Mouse (Mus musculus) cerebellum, postnatal 4 days (tissue): ENCODE data around the gene Fgfr2.

Experiments
- DNase-seq, 2 experiments: peaks; one replicate each; pipeline ENCODE4 v3.0.0; 2022; ENCODE audit warnings: low spot score in 2 of 2, mixed read lengths in 1 of 2

Gene Fgfr2

DNA sequence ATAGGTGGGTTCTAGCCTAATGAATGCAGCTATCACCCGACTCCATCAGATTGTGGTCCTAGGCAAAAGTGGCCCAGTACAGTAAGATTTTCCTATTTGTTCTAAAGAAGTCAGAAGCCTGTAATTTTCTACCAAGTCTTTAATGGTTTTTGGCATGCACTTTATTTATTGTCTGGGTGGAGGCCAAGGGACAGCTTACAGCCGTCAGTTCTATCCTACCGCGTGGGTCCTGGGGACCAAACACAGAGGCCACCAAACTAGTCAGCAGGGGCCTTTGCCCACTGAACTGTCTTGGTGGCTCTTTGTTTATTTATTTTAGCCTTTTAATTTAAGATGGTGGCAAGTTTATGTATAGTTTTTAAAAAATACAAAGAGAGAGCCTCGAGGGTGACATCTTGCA, 2544.5 kb downstream of the Fgfr2 start:
- no peak for DNase-seq

DNA sequence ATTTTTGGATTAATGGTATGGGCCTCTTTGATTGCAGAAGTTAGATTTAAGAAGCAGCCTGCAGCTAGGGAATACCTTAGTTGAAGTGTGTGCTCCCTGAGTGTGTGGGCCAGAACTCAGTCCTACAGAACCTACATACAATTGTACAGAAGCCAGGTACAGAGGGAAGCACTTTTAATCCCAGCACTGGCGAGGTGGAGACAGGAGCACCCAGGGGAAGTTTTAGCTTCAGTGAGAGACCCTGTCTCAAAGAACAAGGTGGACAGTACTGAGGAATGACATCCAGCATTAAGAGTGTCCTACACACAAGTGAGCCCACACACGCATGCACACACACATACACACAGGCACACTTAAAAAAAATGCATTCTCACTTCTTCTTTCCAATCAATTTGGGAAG, 2545.1 kb downstream of the Fgfr2 start:
- no peak for DNase-seq

DNA sequence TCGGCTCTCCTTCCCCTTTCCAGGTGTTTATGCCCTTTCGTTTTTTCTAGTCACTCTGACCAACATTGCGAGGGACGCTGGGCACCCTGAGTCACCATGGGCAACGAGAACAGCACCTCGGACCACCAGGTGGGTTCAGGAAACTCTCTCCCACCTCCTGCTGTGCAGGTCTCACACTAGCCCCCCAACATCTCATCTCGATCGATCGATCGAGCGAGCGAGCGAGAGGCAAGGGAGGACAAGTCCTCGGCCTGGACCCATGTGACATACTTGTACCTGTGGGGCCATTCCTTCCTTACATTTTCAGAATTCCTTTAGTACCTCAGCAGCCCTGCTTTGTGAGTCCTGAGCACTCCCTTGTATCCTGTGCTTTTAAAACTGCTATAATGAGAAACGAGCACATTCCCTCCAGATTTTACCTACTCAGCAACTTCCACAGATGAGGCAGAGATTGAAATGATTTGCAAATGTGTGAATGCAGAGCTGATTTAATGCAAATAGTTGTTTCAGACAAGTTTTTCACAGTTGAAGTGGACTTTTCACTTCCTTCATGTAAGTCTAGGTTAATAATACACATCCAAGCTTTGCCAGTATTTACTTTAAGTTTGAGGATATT, 2545.7 kb downstream of the Fgfr2 start, which contains the start of gene Tacc2:
TSS of gene Tacc2 (plus strand) at position 51 of the 616 bp plus-strand sequence.
- DNase-seq = no peak

- no peak for DNase-seq
Observed at GRCm38 (mm10) chr7:130576981-130577380, 2546.2 kb downstream of the Fgfr2 start.

DNA sequence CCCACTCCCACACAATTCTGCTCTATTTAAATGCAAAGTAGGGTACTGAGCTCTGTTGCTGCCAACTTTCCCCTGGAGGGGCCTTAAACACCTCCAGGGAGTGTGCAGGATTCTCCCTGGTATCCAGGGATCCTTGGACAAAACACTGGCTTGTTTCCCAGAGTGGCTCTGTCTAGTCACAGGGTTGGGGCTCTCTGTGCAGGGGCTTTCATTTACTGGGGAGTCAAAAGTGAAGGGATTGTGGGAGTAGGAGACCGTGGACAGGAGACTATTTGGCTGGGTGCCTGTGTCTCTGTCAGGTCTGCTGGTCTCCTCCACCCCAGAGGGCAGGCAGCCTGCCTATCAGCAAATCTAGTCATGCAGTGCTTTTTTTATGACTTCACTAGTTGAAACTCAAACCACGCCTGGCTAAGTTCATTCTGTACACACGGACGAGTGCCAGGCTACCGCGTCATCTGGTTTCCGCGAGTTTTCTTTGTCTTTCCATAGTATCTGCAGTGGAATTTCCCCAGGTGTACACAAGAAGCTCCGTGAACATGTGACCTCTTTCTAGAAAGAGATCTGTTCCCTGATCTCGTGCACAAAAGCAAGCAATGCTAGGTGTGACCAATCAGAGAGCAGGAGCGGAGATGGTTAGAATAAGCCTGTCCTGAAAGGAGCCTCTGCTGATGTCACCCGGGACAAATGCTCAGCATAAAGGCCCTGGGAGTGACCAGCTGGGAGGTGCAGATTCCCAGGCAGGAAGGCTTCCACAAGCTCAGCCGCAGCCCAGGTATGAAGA, 2548.7 kb downstream of the Fgfr2 start:
- DNase-seq = no peak

DNA sequence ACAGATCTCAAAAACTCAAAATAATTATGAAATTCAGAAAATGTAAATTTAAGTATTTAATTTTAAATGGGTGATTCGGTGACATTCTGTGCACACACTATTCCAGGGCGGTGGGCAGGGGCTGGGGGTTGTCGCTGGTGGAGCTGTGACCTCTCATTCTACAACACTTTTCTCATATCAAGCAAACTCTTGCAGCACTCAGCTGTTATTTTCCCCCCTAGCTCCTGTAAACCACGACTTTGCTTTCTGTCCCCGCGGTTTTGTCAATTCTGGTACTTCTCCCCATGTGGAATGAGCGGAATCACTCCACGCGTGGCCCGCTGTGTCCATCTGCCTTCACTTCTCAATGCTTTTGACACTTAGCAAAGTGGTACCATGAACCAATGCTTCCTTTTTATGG, 2549.4 kb downstream of the Fgfr2 start:
- DNase-seq = no peak

DNA sequence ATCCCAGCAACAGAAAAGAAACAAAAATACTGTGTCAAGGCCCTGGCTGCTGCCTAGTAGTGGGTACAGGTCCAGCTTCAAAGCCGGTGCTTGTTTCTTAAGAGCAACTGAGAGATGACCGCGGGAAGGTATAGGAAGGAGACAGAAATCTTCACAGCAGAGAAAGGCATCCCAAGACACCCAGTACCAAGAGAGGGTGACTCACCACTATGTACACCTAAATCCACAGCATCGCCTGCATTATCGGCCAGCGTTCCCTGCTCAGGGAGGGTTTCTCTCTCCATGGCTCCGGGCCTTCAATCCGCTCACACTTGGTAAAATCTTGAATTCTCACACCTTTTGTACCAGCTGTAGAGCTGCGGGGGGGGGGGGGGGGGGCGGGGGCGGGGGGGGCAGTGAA, 2550.3 kb downstream of the Fgfr2 start, which contains the start of gene Nsmce4a:
TSS of gene Nsmce4a (minus strand) at position 298 of the 400 bp plus-strand sequence.
- no peak for DNase-seq

DNA sequence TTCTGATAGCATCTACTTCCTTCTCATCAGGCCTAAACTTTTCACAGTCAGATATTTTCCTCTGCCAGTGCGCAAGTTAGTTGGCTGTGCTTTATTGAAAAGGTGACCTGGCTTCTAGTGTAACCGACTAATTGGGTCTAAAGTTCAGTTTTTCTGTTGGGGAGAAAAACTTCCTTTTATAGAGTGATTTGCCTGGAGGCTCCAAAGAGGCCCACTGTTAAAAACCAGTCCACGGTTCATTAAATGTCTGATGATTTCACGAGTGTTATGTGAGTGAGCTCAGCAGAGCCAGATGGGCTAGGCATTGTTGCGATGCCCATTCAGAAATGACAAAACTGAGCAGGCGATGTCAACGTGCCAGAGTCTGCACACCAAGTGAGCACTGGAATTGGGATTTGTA, 2552.7 kb downstream of the Fgfr2 start:
- no peak for DNase-seq

DNA sequence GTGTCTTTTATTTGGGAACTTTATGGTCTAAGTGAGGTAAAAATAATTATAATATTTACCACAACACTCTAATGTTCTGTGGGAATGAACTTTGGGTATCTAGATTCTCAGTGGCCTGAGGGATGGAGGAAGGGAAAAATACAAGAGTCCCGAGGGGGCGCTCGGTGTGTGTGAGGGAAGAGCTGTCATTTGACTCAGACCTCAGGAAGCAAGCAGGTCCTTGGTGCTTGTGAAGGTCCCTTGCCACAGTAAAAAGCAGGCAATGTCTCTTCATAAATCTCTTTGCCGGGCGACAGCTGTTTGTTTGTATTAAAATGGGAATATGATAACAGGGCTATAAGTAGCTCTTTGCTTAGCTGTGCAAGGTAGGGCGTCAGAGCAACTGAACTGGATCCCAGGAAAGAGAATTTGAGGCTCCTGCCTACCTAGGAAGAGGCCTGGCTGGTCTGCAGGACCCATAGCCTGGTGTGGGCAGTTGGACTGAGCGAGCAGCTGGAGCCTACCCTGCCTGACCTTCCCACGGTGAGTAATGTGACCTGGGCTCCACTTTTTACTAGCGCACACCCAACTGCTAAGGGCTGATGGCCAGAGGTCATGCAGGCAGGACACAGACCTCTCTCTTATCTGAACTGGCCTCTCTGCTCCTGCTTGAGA, 2554.2 kb downstream of the Fgfr2 start:
- no peak for DNase-seq

DNA sequence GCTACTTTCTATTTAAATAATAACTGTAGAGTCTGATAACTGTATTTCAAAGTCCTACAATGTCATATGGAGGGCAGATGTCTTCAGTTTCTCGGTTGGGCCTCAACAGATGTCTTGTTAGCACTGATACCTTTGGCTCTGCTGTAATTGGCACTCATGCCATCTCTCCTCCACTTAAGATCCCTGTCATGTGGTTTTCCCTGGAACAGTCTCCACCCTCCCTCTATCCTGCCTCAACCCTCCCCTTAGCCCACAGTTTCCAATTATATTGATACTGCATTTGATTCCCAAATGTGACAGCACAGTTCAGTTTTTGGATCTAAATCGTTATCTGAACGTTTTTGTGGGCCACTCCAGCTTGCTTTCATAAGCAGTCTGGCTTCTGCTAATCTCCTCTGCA, 2558.6 kb downstream of the Fgfr2 start:
- DNase-seq = no peak

GRCm38 (mm10) chr7:130563880-130564279, 2559.3 kb downstream of the Fgfr2 start:
- no peak for DNase-seq

- no peak for DNase-seq
Observed at GRCm38 (mm10) chr7:130563276-130563675, 2559.9 kb downstream of the Fgfr2 start.

DNA sequence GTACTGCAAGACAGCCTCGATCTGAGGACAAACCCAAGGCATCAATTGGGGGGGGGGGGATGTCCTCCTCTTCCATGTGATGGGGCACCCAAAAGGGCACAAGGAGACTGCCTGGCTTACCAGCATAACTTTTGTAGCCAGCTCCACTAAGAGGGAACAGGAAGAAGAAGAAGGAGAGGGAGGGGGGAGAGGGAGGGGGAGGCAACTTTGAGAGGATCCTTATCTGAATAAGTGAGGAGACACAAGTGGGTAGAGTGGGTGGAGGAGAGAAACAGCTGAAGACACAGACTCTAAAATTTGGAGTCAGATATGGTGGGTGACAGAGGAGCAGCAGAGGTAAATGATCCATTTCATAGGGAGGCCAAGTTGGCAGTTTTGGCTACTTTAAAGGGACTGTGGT, 2562.2 kb downstream of the Fgfr2 start:
- no peak for DNase-seq

GRCm38 (mm10) chr7:130558592-130558991, 2564.6 kb downstream of the Fgfr2 start:
- DNase-seq = no peak

DNA sequence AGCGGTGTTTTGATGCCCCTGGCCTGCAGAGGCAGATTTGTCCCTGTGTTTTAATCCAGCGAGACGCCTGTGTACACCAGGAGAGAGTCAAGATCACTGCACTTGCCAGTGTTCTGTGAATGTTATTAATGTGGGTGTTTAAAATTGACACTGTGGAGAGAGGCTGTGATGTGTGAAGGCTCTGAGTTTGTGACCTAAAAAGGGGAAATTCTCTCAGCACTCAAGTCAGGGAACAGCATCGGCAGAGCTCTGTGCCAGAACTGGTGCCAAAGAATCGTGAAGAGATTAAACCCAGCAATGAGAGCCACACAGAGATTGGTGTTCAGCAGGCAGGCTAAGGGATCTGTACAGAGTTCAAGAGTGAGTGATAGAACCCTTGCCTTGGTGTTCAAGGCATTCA, 2567.6 kb downstream of the Fgfr2 start:
- no peak for DNase-seq

GRCm38 (mm10) chr7:130553321-130553720, 2569.8 kb downstream of the Fgfr2 start:
- no peak for DNase-seq

GRCm38 (mm10) chr7:130552780-130553179, 2570.4 kb downstream of the Fgfr2 start:
- DNase-seq = peak in 1 of 2 experiments; percentile 34

GRCm38 (mm10) chr7:130547635-130548175, 2575.4 kb downstream of the Fgfr2 start:
- DNase-seq = no peak

DNA sequence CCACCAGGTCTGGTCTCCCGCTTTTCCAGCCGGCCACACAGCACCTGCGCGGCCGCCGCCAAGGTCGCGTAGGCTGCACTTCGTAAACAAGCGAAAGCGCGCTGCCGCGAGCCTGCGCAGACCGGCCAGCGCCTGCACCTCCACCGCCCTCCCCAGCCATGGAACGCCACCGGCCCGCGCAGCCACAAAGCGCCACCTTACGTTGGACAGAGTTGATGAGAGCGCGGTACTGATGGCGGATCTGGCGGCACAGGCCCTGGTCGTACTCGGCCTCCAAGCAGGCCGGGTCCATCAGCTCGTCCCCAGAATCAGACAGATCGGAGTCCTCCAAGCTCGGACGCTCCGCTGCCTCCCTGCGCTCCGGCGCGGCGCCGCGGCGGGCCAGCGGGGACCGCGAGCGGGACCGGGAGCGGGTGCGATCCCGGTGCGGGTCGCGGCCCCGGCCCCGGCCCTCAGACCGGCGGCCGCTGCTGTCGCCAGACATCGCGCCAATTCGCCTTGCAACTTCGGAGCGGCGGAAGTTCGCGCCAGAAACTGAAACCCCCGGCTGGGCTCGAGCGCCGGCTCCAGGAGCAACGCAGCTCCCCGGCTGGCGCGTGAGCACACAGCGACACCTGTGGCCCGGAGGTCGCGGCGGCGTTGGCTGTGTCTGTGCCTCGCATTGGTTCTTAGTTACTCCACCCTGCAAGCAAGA, 2576.2 kb downstream of the Fgfr2 start:
- DNase-seq = peak; percentile 89 to 92

DNA sequence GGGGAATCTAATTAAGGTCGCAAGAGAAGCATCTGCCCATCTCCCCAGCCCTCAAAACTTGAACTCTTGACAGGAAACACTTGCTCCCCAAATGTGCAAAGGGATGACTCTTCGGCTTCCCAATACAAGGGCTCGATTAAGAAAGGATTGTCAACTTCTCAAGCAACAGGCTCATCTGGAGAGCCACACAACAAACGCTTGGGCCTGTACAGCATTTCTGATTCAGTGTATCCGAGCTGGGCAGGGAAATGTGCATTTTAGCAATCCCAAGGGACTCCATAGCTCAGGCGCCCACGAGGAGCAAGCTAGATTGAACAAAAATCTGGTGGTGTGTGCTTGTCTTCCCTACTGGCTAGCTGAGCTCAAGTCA, 2576.7 kb downstream of the Fgfr2 start:
- DNase-seq = no peak

- DNase-seq = no peak
Observed at GRCm38 (mm10) chr7:130545893-130546292, 2577.3 kb downstream of the Fgfr2 start.

- DNase-seq = no peak
Observed at GRCm38 (mm10) chr7:130545401-130545800, 2577.7 kb downstream of the Fgfr2 start.
